Mouse (Mus musculus) hindbrain, embryonic 11.5 days (tissue): Measurements from ENCODE around the gene Frmd4b. TPM values are rescaled to one million over a fixed set of nuclear protein-coding genes. Genes with fewer than 3 reads are reported as not detected.
A peak's percentile ranks its signal among the peaks of the same experiment; 100 is the strongest.
"Not testable (repeated sequence)": the region's sequence is repeated elsewhere in the genome, so short reads cannot be mapped to it uniquely, and the experiment has no call there.

ENCODE experiments used
- ATAC-seq: fragments of 200-750 bp; cut with Nextera tagmentation; 2 replicates; pipeline ENCODE4 v1.8.0; 2017; ENCODE audit warnings: mild to moderate bottlenecking, moderate TSS enrichment, moderate library complexity; ENCODE audit not compliant: low FRiP score
- DNase-seq: peaks from one replicate; pipeline ENCODE4 v3.0.0-alpha.2; 2015; ENCODE audit warnings: low spot score
- H3K27ac ChIP-seq: fragments of 300-500 bp; sonication (generic); 2 replicates; pipeline ENCODE4 v1.5.1; 2014; ENCODE audit warnings: mild to moderate bottlenecking, low read depth, low read length
- H3K27me3 ChIP-seq: fragments of 300-500 bp; sonication (generic); 2 replicates; pipeline ENCODE4 v1.6.1; 2014; ENCODE audit warnings: mild to moderate bottlenecking, low read length, moderate library complexity, mixed read lengths; ENCODE audit not compliant: control insufficient read depth, insufficient read depth
- H3K36me3 ChIP-seq: fragments of 300-500 bp; sonication (generic); 2 replicates; pipeline ENCODE4 v1.6.1; 2014; ENCODE audit warnings: mild to moderate bottlenecking, low read length, moderate library complexity, mixed read lengths; ENCODE audit not compliant: control insufficient read depth, insufficient read depth
- H3K4me1 ChIP-seq: fragments of 300-500 bp; sonication (generic); replicated peaks from 2 replicates; pipeline ENCODE4 v1.6.1; 2014; ENCODE audit warnings: low read length, mixed read lengths; ENCODE audit not compliant: control insufficient read depth, insufficient read depth
- H3K4me2 ChIP-seq: fragments of 300-500 bp; sonication (generic); replicated peaks from 2 replicates; pipeline ENCODE4 v1.6.1; 2014; ENCODE audit warnings: mild to moderate bottlenecking, low read depth, low read length
- H3K4me3 ChIP-seq: fragments of 300-500 bp; sonication (generic); 2 replicates; pipeline ENCODE4 v1.5.1; 2014; ENCODE audit warnings: low read depth, low read length
- H3K9ac ChIP-seq: fragments of 300-500 bp; sonication (generic); 2 replicates; pipeline ENCODE4 v1.6.1; 2014; ENCODE audit warnings: low read depth, low read length
- H3K9me3 ChIP-seq: fragments of 300-500 bp; sonication (generic); 2 replicates; pipeline ENCODE4 v1.6.1; 2016; ENCODE audit warnings: low read length; ENCODE audit not compliant: control insufficient read depth
- WGBS: fragments of 180-500 bp; shearing (Covaris S2); extraction: QIAGEN DNeasy Blood & Tissue Kit; methylation state at CpG from one replicate; pipeline ENCODE4 v1.1.7; 2014; 5-methylcytosine and 5-hydroxymethylcytosine counted together
- polyA plus RNA-seq: library from polyadenylated mRNA; unstranded; fragments of >200 nt; fragmentation: Nextera tagmentation; extraction: Ambion mirVana; gene quantifications from 2 replicates; pipeline ENCODE4 v1.2.1, GENCODE M21; 2014

Frmd4b gene
- polyA plus RNA-seq, 1 experiment from 2014 or later: 50.5 TPM

DNA sequence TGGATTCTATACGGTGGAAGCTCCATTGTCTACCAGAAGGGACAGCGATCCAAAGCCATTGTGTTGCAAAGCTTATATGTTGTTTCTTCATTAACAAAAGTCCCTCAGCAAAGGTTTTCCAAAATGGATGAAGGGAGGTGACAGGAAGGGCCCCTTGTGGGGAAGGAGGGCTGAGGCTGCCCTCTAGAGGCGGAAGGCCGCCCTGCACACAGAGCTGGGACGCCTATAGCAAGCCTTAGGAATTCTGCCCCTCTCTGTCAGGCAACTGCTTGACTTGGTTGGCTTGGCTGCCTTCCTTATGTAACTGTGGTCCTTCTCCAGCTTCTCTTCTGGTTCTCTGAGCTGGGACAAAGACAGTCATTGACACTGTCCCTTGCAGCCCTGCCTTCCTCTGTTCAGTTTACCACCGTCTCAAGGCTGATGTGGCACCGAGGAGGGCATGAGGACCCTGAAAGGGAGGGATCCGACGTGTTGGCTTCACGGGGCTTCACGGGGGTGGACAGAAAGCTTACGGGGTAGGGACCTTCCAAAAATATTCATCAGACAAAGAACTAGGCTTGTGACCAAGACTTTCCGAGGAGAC, 200.3 kb downstream of the Frmd4b start:
- Histone ChIP-seq H3K4me1 (no peaks in the 10 kb centered on the region), H3K4me3 (no peak overlapping the region), H3K27me3 (no peaks in the 10 kb centered on the region), H3K36me3 (no peaks in the 10 kb centered on the region), H3K27ac (no peak overlapping the region), H3K9me3 (no peaks in the 10 kb centered on the region), H3K9ac (no peak overlapping the region), H3K4me2 (no peak overlapping the region)
- no peak for ATAC-seq
- DNase-seq: peak; percentile 87
- WGBS: 56% methylated on average over 13 of the region's 13 CpGs

GRCm38 (mm10) chr6:97415578-97415977, 201.8 kb downstream of the Frmd4b start:
- WGBS: 89% methylated on average over 4 of the region's 4 CpGs
- H3K4me1 ChIP-seq, H3K36me3 ChIP-seq, DNase-seq, H3K4me2 ChIP-seq, ATAC-seq, H3K4me3 ChIP-seq, H3K9ac ChIP-seq, H3K27me3 ChIP-seq, H3K27ac ChIP-seq, H3K9me3 ChIP-seq: not testable (repeated sequence)

- Histone ChIP-seq H3K4me1 (no peaks in the 10 kb centered on the region), H3K9me3 (no peaks in the 10 kb centered on the region), H3K9ac (no peak overlapping the region), H3K27me3 (no peaks in the 10 kb centered on the region), H3K36me3 (no peaks in the 10 kb centered on the region), H3K27ac (no peak overlapping the region), H3K4me3 (no peak overlapping the region), H3K4me2 (no peak overlapping the region)
- ATAC-seq (no peak), DNase-seq (no peak)
- WGBS: 86% methylated on average over 7 of the region's 7 CpGs
These were observed 203.9 kb downstream of the Frmd4b start for GRCm38 (mm10) chr6:97413453-97413852.

DNA sequence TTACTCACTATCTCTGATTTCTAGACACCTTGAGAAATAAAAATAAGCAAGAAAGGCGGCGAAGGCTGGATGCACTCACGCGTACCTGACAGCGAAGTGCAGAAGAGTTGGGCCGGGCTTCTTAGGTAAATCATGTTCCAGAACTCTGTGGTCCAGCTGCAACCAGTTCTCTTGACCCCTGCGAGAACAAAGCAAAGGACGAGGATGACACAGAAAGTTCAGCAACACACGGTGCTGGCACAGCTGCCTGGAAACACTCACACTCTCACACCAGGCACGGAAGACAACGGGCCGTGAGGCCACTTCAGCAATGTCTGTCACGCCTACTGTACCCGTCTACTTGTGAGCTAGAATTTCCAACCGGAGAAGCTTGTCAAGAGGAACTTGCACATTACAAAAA, 204.9 kb downstream of the Frmd4b start:
- Histone ChIP-seq H3K4me2 (no peak overlapping the region), H3K4me1 (no peaks in the 10 kb centered on the region), H3K36me3 (no peaks in the 10 kb centered on the region), H3K4me3 (no peak overlapping the region), H3K9me3 (no peaks in the 10 kb centered on the region), H3K9ac (no peak overlapping the region), H3K27ac (no peak overlapping the region), H3K27me3 (no peaks in the 10 kb centered on the region)
- DNase-seq (no peak), ATAC-seq (no peak)
- 92% methylated on average over 15 of the region's 15 CpGs for WGBS

DNA sequence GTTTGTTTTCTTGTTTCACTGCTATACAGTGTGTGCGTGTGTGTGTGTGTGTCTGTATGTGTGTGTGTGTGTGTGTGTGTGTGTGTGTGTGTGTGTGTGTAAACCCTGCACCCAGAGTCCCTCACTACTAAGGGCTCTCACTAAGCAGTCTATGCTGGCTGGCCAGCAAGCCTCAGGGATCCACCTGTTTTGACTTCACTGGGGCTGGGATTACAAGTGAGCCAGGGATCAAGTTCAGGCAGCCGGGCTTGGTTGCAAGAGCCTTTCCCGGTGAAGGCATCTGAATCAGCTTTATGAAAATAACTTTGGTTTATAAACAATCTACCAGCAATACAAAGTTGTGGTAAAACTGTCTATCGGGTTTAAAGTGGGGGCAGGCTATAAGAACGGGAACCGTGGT, 206.0 kb downstream of the Frmd4b start:
- Histone ChIP-seq H3K4me3 (no peak overlapping the region), H3K9ac (no peak overlapping the region), H3K9me3 (no peaks in the 10 kb centered on the region), H3K4me1 (no peaks in the 10 kb centered on the region), H3K27me3 (no peaks in the 10 kb centered on the region), H3K27ac (no peak overlapping the region), H3K4me2 (no peak overlapping the region), H3K36me3 (no peaks in the 10 kb centered on the region)
- ATAC-seq (no peak), DNase-seq (no peak)
- 92% methylated on average over 6 of the region's 6 CpGs for WGBS

DNA sequence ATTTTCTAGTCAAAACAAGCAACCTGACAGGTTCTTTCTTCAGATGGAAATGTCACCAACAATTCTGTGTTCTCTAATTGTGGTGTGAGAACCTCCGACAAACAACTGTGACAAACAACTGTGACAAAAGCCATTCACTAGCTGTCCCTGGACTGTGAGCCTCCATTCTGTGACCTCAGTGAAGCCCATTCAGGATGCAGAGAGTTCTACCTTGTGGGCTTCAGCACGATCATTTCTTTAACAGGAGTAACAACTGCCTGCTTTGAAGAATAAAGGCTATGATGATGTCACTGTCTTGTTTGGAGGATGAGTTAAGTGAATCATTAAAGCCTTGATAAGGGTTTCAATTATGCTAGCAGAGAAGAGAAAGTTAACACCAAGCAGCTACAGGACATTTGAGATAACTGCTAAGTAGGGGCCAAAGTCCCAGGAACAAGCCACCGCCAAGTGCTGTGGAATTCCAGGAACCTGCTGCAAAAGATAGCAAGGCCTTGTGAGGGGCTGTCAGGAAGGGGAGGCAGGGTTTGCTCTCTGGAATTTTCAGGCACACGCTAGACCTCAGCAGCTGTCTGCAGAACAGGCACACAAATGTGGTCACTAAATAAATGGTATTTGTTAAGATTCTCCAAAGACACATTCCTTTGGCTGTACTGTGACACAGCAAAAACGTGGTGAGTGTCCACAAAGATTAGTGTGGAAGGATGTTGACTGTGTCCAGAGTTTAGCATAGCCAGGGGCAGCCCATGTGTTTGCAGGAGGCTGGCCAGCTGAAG, 207.7 kb downstream of the Frmd4b start:
- Histone ChIP-seq H3K4me2 (no peak overlapping the region), H3K9ac (no peak overlapping the region), H3K9me3 (no peaks in the 10 kb centered on the region), H3K4me3 (no peak overlapping the region), H3K4me1 (no peaks in the 10 kb centered on the region), H3K36me3 (no peaks in the 10 kb centered on the region), H3K27me3 (no peaks in the 10 kb centered on the region), H3K27ac (no peak overlapping the region)
- 32% methylated on average over 5 of the region's 5 CpGs for WGBS
- ATAC-seq: no peak
- DNase-seq: no peak

- Histone ChIP-seq H3K27me3 (no peaks in the 10 kb centered on the region), H3K4me3 (no peak overlapping the region), H3K9ac (no peak overlapping the region), H3K36me3 (no peaks in the 10 kb centered on the region), H3K4me2 (no peak overlapping the region), H3K27ac (no peak overlapping the region), H3K4me1 (peaks cover 3% of the 10 kb centered on the region; the same call in 1 of the 2 replicates), H3K9me3 (no peaks in the 10 kb centered on the region)
- ATAC-seq (no peak), DNase-seq (no peak)
- WGBS: 92% methylated on average over 3 of the region's 3 CpGs
These were observed 209.4 kb downstream of the Frmd4b start for GRCm38 (mm10) chr6:97407914-97408313.

- Histone ChIP-seq H3K4me3 (no peak overlapping the region), H3K4me2 (no peak overlapping the region), H3K27ac (no peak overlapping the region), H3K9ac (no peak overlapping the region), H3K4me1 (peaks cover 3% of the 10 kb centered on the region; the same call in 1 of the 2 replicates), H3K9me3 (no peaks in the 10 kb centered on the region), H3K36me3 (no peaks in the 10 kb centered on the region), H3K27me3 (no peaks in the 10 kb centered on the region)
- 96% methylated on average over 5 of the region's 5 CpGs for WGBS
- DNase-seq: no peak
- ATAC-seq: no peak
These were observed 209.9 kb downstream of the Frmd4b start for GRCm38 (mm10) chr6:97407425-97407824.

GRCm38 (mm10) chr6:97405311-97405710, 212.0 kb downstream of the Frmd4b start:
- ATAC-seq (no peak), DNase-seq (no peak)
- H3K27ac ChIP-seq: no peak overlapping the region
- no peak overlapping the region for H3K4me3 ChIP-seq
- no peaks in the 10 kb centered on the region for H3K27me3 ChIP-seq
- WGBS: 46% methylated on average over 7 of the region's 7 CpGs
- H3K4me2 ChIP-seq: no peak overlapping the region
- no peak overlapping the region for H3K9ac ChIP-seq
- H3K36me3 ChIP-seq: no peaks in the 10 kb centered on the region
- no peaks in the 10 kb centered on the region for H3K9me3 ChIP-seq
- H3K4me1 ChIP-seq: peaks cover 3% of the 10 kb centered on the region; the same call in 1 of the 2 replicates
